8 mouse cellular contexts compared by ENCODE assay signal in genomic region chr17:50189381-50190012, GRCm38 (mm10). TPM values are rescaled to one million over a fixed set of nuclear protein-coding genes. Genes with fewer than 3 reads are reported as not detected.
DNase-seq lines count a peak whose midpoint lies in the region; ATAC-seq lines count a peak whose summit lies in the region.

No protein-coding gene starts in this region.

- 1% methylated on average over 24 of the region's 24 CpGs for WGBS in heart, embryonic 16.5 days

- H3K27me3 ChIP-seq in heart, embryonic 16.5 days (ENCODE audit: control insufficient read depth, insufficient read depth, low read length): no peaks in the 10 kb centered on the region

- peak overlapping the region; percentile 84 for H3K27ac ChIP-seq in heart, embryonic 16.5 days (ENCODE audit: low read length)

- H3K9me3 ChIP-seq in heart, embryonic 16.5 days (replicated peaks; ENCODE audit: control insufficient read depth, low read length): no peaks in the 10 kb centered on the region

- ATAC-seq in heart, embryonic 16.5 days (replicated peaks; ENCODE audit: extremely low read depth, insufficient read depth, low FRiP score): peak; percentile 66

- peak overlapping the region; percentile 90 for H3K4me3 ChIP-seq in heart, embryonic 16.5 days (ENCODE audit: low read length)

- peak; percentile 72 to 83 for DNase-seq in CD8-positive naive resting alpha-beta T cell, adult 2 months (ENCODE audit: low read depth in 2 of 2, low spot score in 2 of 2)
- DNase-seq in adrenal gland, adult 2 months: peak; percentile 45
- DNase-seq in fibroblast of lung, adult 2 months (ENCODE audit: low read depth): peak; percentile 41
- DNase-seq in kidney, postnatal 10 days: peak; percentile 84
- peak; percentile 73 for DNase-seq in lung, postnatal 14 days
- peak; percentile 23 for DNase-seq in ovary, adult 18-20 months (ENCODE audit: low spot score)
- peak; percentile 88 for DNase-seq in thymus, postnatal 36 days

- H3K4me1 ChIP-seq in heart, embryonic 16.5 days (ENCODE audit: control insufficient read depth, insufficient read depth, low read length): peaks cover 21% of the 10 kb centered on the region

- no peaks in the 10 kb centered on the region for H3K36me3 ChIP-seq in heart, embryonic 16.5 days (ENCODE audit: control insufficient read depth, insufficient read depth)

- peak overlapping the region; percentile 94 for H3K9ac ChIP-seq in heart, embryonic 16.5 days (ENCODE audit: low read length)

- peak overlapping the region; percentile 95 for H3K4me2 ChIP-seq in heart, embryonic 16.5 days (ENCODE audit: low read depth, low read length)

RNA-seq across cellular contexts. Expression of gene Rftn1, which starts 1.0 kb away (rescaled TPM):
- 10 to 100 TPM in 1 of 2 experiments, 1 to 10 TPM in 1; 9.1 to 12.0 TPM for total RNA-seq in adrenal gland, adult 2 months (2021)
- polyA plus RNA-seq in adrenal gland, adult 2 months (2012; rRNA removed): 26.8 and 32.2 TPM in 2 replicates
- polyA plus RNA-seq in heart, embryonic 16.5 days (2015; fragmentation: Nextera tagmentation; extraction: Ambion mirVana): 36.3 and 37.8 TPM in 2 replicates

Comparison
In these comparisons a context has a peak if more than half of its experiments do, and no peak if none do; other contexts are left out.
1. Peak in every context shown above with its lines: DNase-seq, ATAC-seq, H3K4me3 ChIP-seq and H3K27ac ChIP-seq.
2. DNase-seq: peak in every context shown above with its lines; median percentile 88 in thymus, postnatal 36 days; 84 in kidney, postnatal 10 days; 78 in CD8-positive naive resting alpha-beta T cell, adult 2 months; 73 in lung, postnatal 14 days; 45 in adrenal gland, adult 2 months; 41 in fibroblast of lung, adult 2 months; 23 in ovary, adult 18-20 months.